Mouse (Mus musculus) activated CD4-positive, CD25-positive, alpha-beta regulatory T cell (primary cell): ENCODE results near the gene Gm7137. TPM values are rescaled to one million over a fixed set of nuclear protein-coding genes. Genes with fewer than 3 reads are reported as not detected.

Experiments
- polyA plus RNA-seq, 2 experiments: library from polyadenylated mRNA; unstranded; fragments of 100-300 nt; shearing (Covaris generic); gene quantifications; one replicate each; pipeline ENCODE4 v1.2.1; 2017

Gene Gm7137
- not detected for polyA plus RNA-seq

GRCm38 (mm10) chr10:77787876-77788275 lies at the start of gene Gm7137:
Gene Gm7137, minus strand, starts transcription at chr10:77788200.

DNA sequence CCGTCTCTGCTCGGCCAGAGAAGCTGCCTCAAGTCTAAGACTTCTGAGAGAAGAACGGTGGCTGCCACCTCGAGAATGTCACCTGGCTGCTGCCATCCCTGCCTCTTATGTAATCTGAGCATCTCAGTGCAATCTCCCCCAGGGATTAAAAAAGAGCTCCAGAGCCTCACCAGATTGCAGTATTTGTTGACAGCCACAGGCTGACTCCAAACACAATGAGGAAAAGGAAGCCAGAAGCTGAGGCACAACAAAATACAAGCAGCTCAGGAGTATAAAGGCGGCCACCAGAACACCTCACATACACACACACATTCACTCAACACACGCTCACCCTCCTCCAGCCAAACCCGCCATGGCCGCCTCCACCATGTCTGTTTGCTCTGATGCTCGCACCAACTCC lies 47.6 kb upstream of the Gm7137 start, which contains the start of gene Krtap10-10:
Gene Krtap10-10 (plus strand): TSS at position 301 of the 400 bp plus-strand sequence.

DNA sequence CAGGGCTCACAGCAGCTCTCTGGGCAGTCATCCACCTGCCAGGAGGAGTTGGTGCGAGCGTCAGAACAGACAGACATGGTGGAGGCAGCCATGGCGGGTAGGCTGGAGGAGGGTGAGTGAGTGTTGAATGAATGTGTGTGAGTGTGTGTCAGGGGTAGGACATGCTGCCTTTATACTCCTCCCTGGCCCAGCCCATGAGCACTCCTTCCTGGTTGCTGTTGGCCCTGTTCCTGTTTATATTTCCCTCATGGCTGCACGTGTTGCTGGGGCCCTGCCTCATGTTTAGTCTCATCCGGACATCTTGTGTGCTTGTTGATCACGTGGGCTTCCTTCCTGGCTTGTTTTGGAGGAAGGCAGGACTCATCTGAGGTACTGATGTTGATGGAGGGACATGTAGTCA lies 39.0 kb upstream of the Gm7137 start, which contains the start of gene Krtap10-4:
Gene Krtap10-4 (minus strand): TSS at position 145 of the 400 bp plus-strand sequence.

DNA sequence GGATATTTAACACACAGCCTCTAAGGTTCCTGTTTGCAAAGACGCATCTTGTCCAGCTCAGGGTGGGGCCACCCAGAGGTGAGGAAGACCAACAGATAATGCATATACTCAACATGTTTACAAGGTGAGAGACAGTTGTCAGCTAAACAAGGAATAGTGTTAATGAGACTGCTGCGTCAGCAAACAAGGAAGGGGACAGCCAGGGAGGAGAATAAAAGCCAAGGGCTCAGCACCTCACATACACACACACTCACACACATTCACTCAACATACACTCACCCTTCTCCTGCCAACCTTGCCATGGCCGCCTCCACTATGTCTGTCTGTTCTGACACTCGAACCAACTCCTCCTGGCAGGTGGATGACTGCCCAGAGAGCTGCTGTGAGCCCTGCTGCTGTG lies 26.4 kb upstream of the Gm7137 start, which contains the start of gene Gm2696:
Gene Gm2696 (plus strand): TSS at position 301 of the 400 bp plus-strand sequence.

DNA sequence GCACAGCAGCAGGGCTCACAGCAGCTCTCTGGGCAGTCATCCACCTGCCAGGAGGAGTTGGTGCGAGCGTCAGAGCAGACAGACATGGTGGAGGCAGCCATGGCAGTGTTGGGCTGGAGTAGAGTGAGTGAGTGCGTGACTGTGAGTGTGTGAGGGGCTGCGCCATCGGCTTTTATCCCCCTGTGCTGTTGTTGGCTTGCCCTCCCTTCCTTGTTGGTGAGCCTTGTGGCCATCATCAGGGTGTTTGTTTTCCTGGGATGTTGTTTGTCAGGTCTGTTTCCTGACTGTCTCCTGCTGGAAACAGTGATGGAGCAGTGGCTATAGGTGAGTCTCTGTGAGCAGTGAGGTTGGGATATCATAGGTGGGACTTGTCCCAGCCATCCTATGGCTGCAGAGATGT lies 23.7 kb upstream of the Gm7137 start, which contains the start of gene Gm9507:
Gene Gm9507 (minus strand): TSS at position 101 of the 400 bp plus-strand sequence.

GRCm38 (mm10) chr10:77798921-77799508 lies 11.0 kb upstream of the Gm7137 start, which contains the start of gene Gm19668:
Gene Gm19668, minus strand, starts transcription at chr10:77799133.

DNA sequence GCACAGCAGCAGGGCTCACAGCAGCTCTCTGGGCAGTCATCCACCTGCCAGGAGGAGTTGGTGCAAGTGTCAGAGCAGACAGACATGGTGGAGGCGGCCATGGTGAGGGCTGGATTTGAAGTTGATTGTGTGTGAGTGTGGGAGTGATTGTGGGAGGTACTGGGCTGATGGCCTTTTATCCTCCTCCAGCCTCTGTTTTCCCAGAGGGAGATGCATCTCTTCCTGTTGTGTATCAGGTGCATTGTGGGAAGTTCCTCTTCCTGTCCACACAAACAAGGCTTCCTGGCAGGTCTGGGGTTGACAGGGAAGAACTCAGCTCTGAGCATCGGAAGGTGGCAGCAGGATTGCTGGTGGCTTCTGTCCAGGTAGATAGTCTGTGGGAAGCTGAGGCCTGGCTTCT lies 7.0 kb upstream of the Gm7137 start, which contains the start of gene Gm9639:
Gene Gm9639 (minus strand): TSS at position 101 of the 400 bp plus-strand sequence.

DNA sequence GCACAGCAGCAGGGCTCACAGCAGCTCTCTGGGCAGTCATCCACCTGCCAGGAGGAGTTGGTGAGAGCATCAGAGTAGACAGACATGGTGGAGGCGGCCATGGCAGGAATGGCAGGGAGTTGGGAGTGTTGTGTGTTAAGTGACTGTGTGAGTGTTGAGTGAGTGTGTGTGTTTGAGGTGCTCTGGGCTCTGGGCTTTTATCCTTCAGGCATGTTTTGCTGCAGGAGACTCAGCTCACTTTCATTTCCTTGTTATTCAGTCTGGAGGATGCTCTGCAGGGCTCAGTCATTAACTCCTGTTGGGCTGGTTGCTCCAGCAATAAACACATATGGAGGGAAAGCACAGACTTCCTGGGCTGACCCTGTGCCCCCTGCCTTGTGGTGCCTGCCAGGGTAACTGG lies 5.6 kb downstream of the Gm7137 start, which contains the start of gene Gm3250:
Gene Gm3250 (minus strand): TSS at position 101 of the 400 bp plus-strand sequence.

GRCm38 (mm10) chr10:77776844-77777243 lies 11.2 kb downstream of the Gm7137 start, which contains the start of gene Gm7138:
Gene Gm7138, minus strand, starts transcription at chr10:77776944.

GRCm38 (mm10) chr10:77771225-77771624 lies 16.8 kb downstream of the Gm7137 start, which contains the start of gene Gm3238:
Gene Gm3238, minus strand, starts transcription at chr10:77771325.

GRCm38 (mm10) chr10:77759582-77759981 lies 28.4 kb downstream of the Gm7137 start, which contains the start of gene Gm3233:
Gene Gm3233, minus strand, starts transcription at chr10:77759682.

GRCm38 (mm10) chr10:77751254-77751653 lies 36.7 kb downstream of the Gm7137 start, which contains the start of gene Gm9736:
Gene Gm9736, minus strand, starts transcription at chr10:77751354.

GRCm38 (mm10) chr10:77741924-77742688 lies 45.9 kb downstream of the Gm7137 start, which contains the start of gene Gm18596:
Gene Gm18596, minus strand, starts transcription at chr10:77742638.

Other genes with a start within 250 kb of the Gm7137 start
- 10 to 100 TPM; 80.5 to 89.8 TPM for gene Pttg1ip, start 206.5 kb downstream of the Gm7137 start, polyA plus RNA-seq
- 100 to 1,000 TPM; 101 to 149 TPM for gene Sumo3, start 182.1 kb downstream of the Gm7137 start, polyA plus RNA-seq
- not detected for gene Gm49325, start 182.0 kb downstream of the Gm7137 start, polyA plus RNA-seq
- 10 to 100 TPM; 44.2 to 47.5 TPM for gene Ube2g2, start 165.9 kb downstream of the Gm7137 start, polyA plus RNA-seq
- gene Tspear, start 101.6 kb downstream of the Gm7137 start, polyA plus RNA-seq: under 1 TPM; 0.29 to 0.33 TPM
- not detected for gene Gm19402, start 97.4 kb downstream of the Gm7137 start, polyA plus RNA-seq
- not detected for gene Gm9508, start 91.0 kb downstream of the Gm7137 start, polyA plus RNA-seq
- gene Gm10272, start 81.6 kb downstream of the Gm7137 start, polyA plus RNA-seq: not detected
- gene Gm10024, start 76.7 kb downstream of the Gm7137 start, polyA plus RNA-seq: under 1 TPM in 1 of 2 experiments, not detected in 1; 0.65 TPM
- not detected for gene Gm10142, start 72.4 kb downstream of the Gm7137 start, polyA plus RNA-seq
- gene Krtap12-1, start 67.6 kb downstream of the Gm7137 start, polyA plus RNA-seq: not detected
- gene Gm10100, start 61.7 kb downstream of the Gm7137 start, polyA plus RNA-seq: not detected
- not detected for gene Gm18596, start 45.6 kb downstream of the Gm7137 start, polyA plus RNA-seq
- gene Gm9736, start 36.8 kb downstream of the Gm7137 start, polyA plus RNA-seq: not detected
- not detected for gene Gm3233, start 28.5 kb downstream of the Gm7137 start, polyA plus RNA-seq
- not detected for gene Gm3238, start 16.9 kb downstream of the Gm7137 start, polyA plus RNA-seq
- gene Gm7138, start 11.3 kb downstream of the Gm7137 start, polyA plus RNA-seq: not detected
- not detected for gene Gm3250, start 5.7 kb downstream of the Gm7137 start, polyA plus RNA-seq
- gene Gm9639, start 6.9 kb upstream of the Gm7137 start, polyA plus RNA-seq: not detected
- gene Gm19668, start 10.9 kb upstream of the Gm7137 start, polyA plus RNA-seq: not detected
- gene Gm9507, start 23.6 kb upstream of the Gm7137 start, polyA plus RNA-seq: not detected
- gene Gm2696, start 26.5 kb upstream of the Gm7137 start, polyA plus RNA-seq: not detected
- gene Krtap10-4, start 38.9 kb upstream of the Gm7137 start, polyA plus RNA-seq: under 1 TPM in 1 of 2 experiments, not detected in 1; 0.21 TPM
- not detected for gene Krtap10-10, start 47.7 kb upstream of the Gm7137 start, polyA plus RNA-seq
- gene Gm36176, start 58.6 kb upstream of the Gm7137 start, polyA plus RNA-seq: not detected
- gene Gm10318, start 64.7 kb upstream of the Gm7137 start, polyA plus RNA-seq: not detected
- not detected for gene Gm3285, start 73.8 kb upstream of the Gm7137 start, polyA plus RNA-seq
- gene Lrrc3, start 114.3 kb upstream of the Gm7137 start, polyA plus RNA-seq: under 1 TPM in 1 of 2 experiments, not detected in 1; 0.22 TPM
- gene Trpm2, start 182.4 kb upstream of the Gm7137 start, polyA plus RNA-seq: 1 to 10 TPM; 1.2 to 1.7 TPM
- 10 to 100 TPM in 1 of 2 experiments, 1 to 10 TPM in 1; 5.0 to 11.3 TPM for gene 1810043G02Rik, start 190.3 kb upstream of the Gm7137 start, polyA plus RNA-seq
- 10 to 100 TPM; 53.8 to 58.8 TPM for gene Pfkl, start 221.9 kb upstream of the Gm7137 start, polyA plus RNA-seq